Mouse (Mus musculus): ENCODE data around the gene Tmem131. TPM values are rescaled to one million over a fixed set of nuclear protein-coding genes. Genes with fewer than 3 reads are reported as not detected.
A peak's percentile ranks its signal among the peaks of the same experiment; 100 is the strongest.

Gene Tmem131
- polyA plus RNA-seq, 1 experiment from 2014 or later = 6.2 TPM

DNA sequence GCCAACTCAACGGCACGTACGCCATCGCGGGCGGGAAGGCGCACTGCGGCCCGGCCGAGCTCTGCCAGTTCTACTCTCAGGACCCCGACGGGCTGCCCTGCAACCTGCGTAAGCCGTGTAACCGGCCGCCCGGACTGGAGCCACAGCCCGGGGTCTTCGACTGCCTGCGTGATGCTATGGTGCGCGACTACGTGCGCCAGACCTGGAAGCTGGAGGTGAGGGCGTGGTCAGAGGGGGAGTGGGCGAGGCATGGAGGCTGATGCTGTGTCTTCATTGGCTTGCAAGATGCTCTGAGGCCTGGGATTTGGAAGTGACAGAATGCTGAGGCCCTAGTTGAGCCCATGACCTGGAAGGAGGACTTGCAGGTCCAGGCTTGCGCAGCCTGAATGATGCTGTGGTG, 172.5 kb downstream of the Tmem131 start:
- peaks cover 12% of the 10 kb centered on the region for H3K27me3 ChIP-seq
- no peak overlapping the region for H3K9ac ChIP-seq
- WGBS = 24% methylated on average over 27 of the region's 27 CpGs
- peaks cover 5% of the 10 kb centered on the region for H3K4me1 ChIP-seq (replicated peaks)
- H3K27ac ChIP-seq = no peak overlapping the region
- H3K9me3 ChIP-seq (replicated peaks) = no peaks in the 10 kb centered on the region
- H3K4me3 ChIP-seq = peak overlapping the region; percentile 35
- H3K36me3 ChIP-seq = no peaks in the 10 kb centered on the region
- ATAC-seq (replicated peaks; ENCODE audit: insufficient number of reproducible peaks, insufficient read depth, low FRiP score, low read depth) = no peak
- peak overlapping the region; percentile 58 for H3K4me2 ChIP-seq

DNA sequence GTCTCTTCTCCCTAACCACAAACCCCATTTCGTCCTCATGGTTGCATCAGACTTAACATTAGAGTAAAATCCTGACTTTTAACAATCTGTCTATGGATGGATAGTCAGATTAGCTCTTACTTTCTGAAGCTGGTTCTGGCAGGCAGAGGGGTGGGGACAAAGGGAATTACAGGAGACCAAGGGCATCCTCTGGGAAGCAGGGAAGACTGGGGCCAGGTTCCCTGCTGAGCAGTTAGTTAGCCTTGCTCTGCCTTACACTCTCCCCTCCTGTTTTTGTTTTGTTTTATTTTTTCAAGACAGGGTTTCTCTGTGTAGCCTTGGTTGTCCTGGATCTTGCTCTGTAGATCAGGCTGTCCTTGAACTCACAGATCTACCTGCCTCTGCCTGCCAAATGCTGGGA, 173.5 kb downstream of the Tmem131 start:
- Histone ChIP-seq H3K4me1 (replicated peaks) (peaks cover 5% of the 10 kb centered on the region), H3K27ac (no peak overlapping the region), H3K9me3 (replicated peaks) (no peaks in the 10 kb centered on the region), H3K4me2 (no peak overlapping the region), H3K27me3 (peaks cover 12% of the 10 kb centered on the region), H3K4me3 (no peak overlapping the region), H3K36me3 (no peaks in the 10 kb centered on the region), H3K9ac (no peak overlapping the region)
- ATAC-seq (replicated peaks; ENCODE audit: insufficient number of reproducible peaks, insufficient read depth, low FRiP score, low read depth) = no peak
- 88% methylated on average over 1 of the region's 1 CpGs for WGBS

DNA sequence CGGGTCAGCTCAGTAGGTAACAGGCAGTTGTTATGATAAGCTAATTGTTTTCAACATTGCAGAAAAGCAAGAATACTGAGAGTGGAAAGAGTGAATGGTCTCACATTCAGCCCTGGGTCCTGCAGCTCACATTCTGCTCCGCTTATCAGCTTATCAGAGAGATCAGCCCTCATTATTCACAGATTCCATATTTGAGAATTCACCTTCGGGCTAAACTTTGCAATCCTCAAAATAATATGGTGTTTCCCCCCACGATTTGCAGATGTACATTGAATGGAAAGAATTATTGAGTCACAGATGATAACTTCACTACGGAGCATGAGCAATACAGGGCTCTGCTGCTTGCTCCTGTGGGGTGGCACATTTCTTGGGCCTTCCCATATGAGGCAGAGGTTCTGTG, 174.7 kb downstream of the Tmem131 start:
- Histone ChIP-seq H3K9ac (no peak overlapping the region), H3K4me1 (replicated peaks) (peaks cover 5% of the 10 kb centered on the region), H3K27ac (no peak overlapping the region), H3K27me3 (peaks cover 12% of the 10 kb centered on the region), H3K36me3 (no peaks in the 10 kb centered on the region), H3K4me3 (no peak overlapping the region), H3K4me2 (no peak overlapping the region), H3K9me3 (replicated peaks) (no peaks in the 10 kb centered on the region)
- 68% methylated on average over 5 of the region's 5 CpGs for WGBS
- no peak for ATAC-seq (replicated peaks; ENCODE audit: insufficient number of reproducible peaks, insufficient read depth, low FRiP score, low read depth)

DNA sequence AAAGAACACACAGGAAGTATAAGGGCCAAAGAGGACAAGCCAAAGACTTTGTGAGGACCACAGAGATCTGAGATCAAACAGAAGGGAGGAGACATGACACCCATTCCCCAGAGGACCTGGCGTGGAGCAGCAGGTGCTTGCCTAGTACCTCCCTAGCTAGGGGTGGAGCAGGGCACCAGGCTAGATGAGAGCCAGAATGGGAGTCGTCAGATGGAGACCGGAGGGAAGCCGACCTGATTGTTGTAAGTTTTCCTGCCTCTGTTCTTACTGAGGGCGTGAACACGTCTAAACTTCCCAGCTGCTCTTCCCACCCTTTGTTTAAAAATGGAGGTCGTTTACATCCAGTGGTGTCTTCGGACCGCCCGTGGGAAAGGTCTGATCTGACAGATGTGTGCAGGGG, 176.1 kb downstream of the Tmem131 start:
- ATAC-seq (replicated peaks; ENCODE audit: insufficient number of reproducible peaks, insufficient read depth, low FRiP score, low read depth) = no peak
- Histone ChIP-seq H3K9me3 (replicated peaks) (no peaks in the 10 kb centered on the region), H3K9ac (no peak overlapping the region), H3K27ac (no peak overlapping the region), H3K4me1 (replicated peaks) (peaks cover 5% of the 10 kb centered on the region), H3K27me3 (peaks cover 12% of the 10 kb centered on the region), H3K36me3 (no peaks in the 10 kb centered on the region), H3K4me3 (no peak overlapping the region), H3K4me2 (no peak overlapping the region)
- WGBS = 38% methylated on average over 10 of the region's 10 CpGs

DNA sequence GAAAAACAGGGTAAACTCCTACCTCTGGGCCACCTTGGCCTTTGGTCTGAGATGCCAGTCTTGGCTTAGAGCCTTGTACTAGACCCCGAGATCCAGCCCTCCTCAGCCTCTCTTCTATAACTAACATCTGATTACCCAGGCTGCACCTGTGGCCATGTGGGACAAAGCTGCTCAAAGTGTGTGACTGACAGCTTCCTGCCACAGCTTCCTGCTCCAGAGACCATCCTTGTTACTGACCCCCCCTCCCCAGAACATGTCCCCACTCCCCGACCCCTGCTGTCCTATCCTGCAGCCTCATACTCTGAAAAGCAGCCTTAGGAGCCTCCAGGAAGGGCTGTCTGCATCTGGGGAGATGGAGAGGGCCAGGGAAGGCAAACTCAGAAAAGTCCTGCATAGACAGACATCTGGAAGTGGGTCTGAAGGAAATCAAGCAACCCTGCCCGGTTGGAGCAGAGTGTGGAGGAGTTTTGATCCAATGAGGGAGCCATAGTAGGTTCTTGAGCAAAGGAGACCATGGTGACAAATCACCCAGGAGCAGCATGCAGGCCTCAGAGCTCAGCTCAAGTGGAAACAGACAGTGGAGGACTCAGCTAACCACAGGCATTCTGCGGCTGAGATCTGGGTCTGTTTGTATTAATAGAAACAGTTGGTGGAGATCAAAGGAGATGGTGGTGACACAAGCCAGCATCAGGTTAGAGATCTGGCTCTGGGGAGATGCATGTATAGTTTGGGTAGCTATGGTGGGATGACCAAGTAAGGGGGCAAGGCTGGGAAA, 176.8 kb downstream of the Tmem131 start:
- H3K36me3 ChIP-seq = no peaks in the 10 kb centered on the region
- no peak overlapping the region for H3K4me3 ChIP-seq
- no peak for ATAC-seq (replicated peaks; ENCODE audit: insufficient number of reproducible peaks, insufficient read depth, low FRiP score, low read depth)
- H3K9me3 ChIP-seq (replicated peaks) = no peaks in the 10 kb centered on the region
- H3K4me1 ChIP-seq (replicated peaks) = peaks cover 5% of the 10 kb centered on the region
- H3K27ac ChIP-seq = no peak overlapping the region
- H3K9ac ChIP-seq = no peak overlapping the region
- H3K27me3 ChIP-seq = peaks cover 12% of the 10 kb centered on the region
- no peak overlapping the region for H3K4me2 ChIP-seq
- 37% methylated on average over 4 of the region's 4 CpGs for WGBS

DNA sequence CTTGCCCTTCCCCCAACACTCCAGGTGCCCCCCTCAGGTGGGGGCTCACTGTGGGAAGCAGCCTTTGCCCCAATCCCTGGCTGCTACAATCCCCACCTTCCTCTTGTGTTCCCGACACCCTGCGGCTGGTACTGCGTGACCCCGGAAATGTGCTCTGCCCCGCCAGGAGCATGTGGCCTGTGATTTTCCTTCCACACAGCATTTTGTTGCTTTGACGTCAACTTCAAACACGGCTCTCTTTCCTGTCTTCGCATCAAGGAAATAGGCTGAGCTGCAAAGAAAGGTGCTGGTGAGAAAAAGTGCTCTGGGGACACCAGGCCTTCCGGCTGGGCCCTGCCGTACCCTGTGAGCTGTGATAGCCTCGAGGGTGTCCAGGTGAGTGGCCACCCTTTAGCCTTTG, 181.9 kb downstream of the Tmem131 start, which contains the start of gene Zap70:
Zap70 (plus strand) TSS at position 231 of the 400 bp plus-strand sequence.
- no peaks in the 10 kb centered on the region for H3K4me1 ChIP-seq (replicated peaks)
- no peaks in the 10 kb centered on the region for H3K9me3 ChIP-seq (replicated peaks)
- H3K27me3 ChIP-seq = no peaks in the 10 kb centered on the region
- no peak within 1 kb of the TSS for H3K4me2 ChIP-seq
- no peak within 1 kb of the TSS for H3K4me3 ChIP-seq
- H3K36me3 ChIP-seq = no peaks in the 10 kb centered on the region
- 80% methylated on average over 11 of the region's 11 CpGs for WGBS
- no peak within 1 kb of the TSS for H3K9ac ChIP-seq
- no peak for ATAC-seq (replicated peaks; ENCODE audit: insufficient number of reproducible peaks, insufficient read depth, low FRiP score, low read depth)
- no peak within 1 kb of the TSS for H3K27ac ChIP-seq

DNA sequence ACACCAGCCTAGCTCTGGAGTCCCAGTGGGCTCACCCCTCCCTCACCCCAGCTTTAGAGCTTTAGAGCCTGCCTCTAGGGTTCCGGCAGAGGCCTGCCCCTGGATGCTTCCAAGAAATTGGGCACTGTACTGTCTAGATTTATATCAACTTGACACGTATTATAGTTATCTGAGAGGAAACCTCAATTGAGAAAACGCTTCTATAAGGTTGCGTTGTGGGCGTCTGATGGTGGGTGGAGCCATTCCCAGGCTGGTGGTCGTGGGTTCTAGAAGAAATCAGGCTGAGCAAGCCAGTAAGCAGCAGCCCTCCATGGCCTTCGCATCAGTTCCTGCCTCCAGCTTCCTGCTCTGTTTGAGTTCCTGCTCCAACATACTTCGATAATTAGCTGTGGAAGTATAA, 182.4 kb downstream of the Tmem131 start:
- no peak overlapping the region for H3K4me3 ChIP-seq
- no peaks in the 10 kb centered on the region for H3K4me1 ChIP-seq (replicated peaks)
- no peaks in the 10 kb centered on the region for H3K9me3 ChIP-seq (replicated peaks)
- H3K27ac ChIP-seq = no peak overlapping the region
- H3K9ac ChIP-seq = no peak overlapping the region
- WGBS = 83% methylated on average over 8 of the region's 8 CpGs
- no peaks in the 10 kb centered on the region for H3K36me3 ChIP-seq
- ATAC-seq (replicated peaks; ENCODE audit: insufficient number of reproducible peaks, insufficient read depth, low FRiP score, low read depth) = no peak
- no peaks in the 10 kb centered on the region for H3K27me3 ChIP-seq
- H3K4me2 ChIP-seq = no peak overlapping the region

DNA sequence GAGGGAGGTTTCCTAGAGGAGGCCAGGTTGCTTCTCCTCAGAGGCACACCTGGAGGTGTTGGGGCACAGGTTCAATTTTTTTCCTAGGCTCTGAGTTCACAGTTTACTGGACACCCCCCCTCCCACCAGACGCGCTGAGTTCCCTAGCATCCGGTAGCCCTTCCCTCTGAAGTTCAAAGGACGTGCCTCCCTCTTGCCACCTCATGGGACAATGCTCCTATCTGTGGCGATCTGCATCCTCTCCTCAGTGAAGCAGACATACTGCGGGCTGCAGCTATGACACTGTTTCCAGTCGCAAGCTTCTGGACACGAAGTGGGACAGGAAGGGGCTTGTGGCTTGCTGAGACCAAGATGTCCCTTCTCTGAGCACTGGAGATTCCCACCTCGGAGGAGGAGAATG, 183.1 kb downstream of the Tmem131 start:
- Histone ChIP-seq H3K4me3 (no peak overlapping the region), H3K27me3 (no peaks in the 10 kb centered on the region), H3K4me2 (no peak overlapping the region), H3K9ac (no peak overlapping the region), H3K4me1 (replicated peaks) (no peaks in the 10 kb centered on the region), H3K27ac (no peak overlapping the region), H3K36me3 (no peaks in the 10 kb centered on the region), H3K9me3 (replicated peaks) (no peaks in the 10 kb centered on the region)
- no peak for ATAC-seq (replicated peaks; ENCODE audit: insufficient number of reproducible peaks, insufficient read depth, low FRiP score, low read depth)
- WGBS = 80% methylated on average over 9 of the region's 9 CpGs

DNA sequence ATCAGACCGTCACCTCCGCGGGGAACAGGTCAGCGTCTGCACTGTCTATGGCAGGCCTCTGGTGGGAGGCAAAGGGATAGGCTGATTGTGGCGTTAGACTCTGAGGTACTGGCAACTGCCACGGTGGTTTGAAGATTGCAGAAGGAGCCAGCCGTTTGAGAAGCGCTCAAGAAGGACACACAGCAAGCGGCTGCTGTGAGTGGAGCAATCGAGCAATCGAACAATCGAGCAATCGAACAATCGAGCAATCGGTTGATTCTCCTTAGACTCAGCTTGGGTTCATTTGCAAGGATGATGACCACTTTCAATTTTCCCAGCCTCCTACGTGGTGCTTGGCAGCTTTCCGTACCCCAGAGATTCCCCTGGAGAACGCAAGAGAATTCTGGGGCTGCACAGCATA, 184.4 kb downstream of the Tmem131 start:
- Histone ChIP-seq H3K9me3 (replicated peaks) (no peaks in the 10 kb centered on the region), H3K36me3 (no peaks in the 10 kb centered on the region), H3K4me3 (no peak overlapping the region), H3K4me2 (no peak overlapping the region), H3K9ac (no peak overlapping the region), H3K27me3 (no peaks in the 10 kb centered on the region), H3K4me1 (replicated peaks) (no peaks in the 10 kb centered on the region), H3K27ac (no peak overlapping the region)
- 82% methylated on average over 18 of the region's 18 CpGs for WGBS
- ATAC-seq (replicated peaks; ENCODE audit: insufficient number of reproducible peaks, insufficient read depth, low FRiP score, low read depth) = no peak

DNA sequence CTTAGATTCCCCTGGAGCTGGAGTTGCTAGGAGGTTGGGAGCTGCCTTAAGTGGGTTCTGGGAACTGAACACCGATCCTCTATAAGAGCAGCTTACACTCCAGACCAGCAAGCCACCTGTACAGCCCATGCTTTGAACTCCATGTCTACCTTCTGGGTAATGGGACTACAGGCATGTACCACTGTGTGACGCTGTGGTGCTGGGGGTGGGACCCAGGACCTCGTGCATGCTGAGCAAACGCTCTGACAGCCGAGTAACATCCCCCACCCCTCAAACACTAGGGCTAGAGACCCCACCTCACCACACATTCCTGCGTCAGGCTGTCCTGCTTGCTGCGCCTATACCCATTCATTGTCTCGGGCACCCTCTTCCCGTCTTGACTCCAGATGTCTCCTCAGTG, 184.9 kb downstream of the Tmem131 start:
- no peaks in the 10 kb centered on the region for H3K36me3 ChIP-seq
- WGBS = 82% methylated on average over 9 of the region's 9 CpGs

DNA sequence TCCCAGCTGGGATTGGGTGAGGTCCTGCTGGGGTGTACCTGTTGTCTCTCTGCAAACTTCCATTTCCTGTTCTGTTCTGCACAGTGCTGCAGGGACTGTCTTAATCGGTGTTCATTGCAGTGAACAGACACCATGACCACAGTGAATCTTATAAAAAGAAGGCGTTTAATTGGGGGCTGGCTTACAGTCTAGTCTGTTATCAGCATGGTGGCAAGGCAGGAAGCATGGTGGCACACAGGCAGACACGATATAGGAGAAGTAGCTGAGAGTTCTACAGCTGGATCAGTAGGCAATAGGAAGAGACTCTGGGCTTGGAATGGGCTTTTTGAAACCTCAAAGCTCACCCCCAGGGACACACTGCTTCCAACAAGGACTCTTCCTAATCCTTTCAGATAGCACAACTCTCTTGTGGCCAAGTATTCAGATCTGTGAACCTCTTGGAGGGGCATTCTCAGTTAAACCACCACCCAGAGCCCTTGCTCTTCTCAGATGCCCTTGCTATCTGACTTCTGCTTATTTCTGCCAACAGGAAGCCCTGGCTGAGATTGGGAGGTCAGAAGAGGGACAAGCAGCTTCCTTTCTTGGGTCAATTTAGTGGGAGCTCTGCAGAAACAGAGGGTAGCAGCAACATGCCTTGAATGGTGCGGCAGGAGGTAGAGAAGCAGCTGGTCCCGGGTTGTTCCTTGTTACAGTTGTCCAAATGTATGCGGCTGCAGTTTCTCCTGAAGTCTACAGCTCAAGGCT, 189.4 kb downstream of the Tmem131 start:
- WGBS = 62% methylated on average over 6 of the region's 6 CpGs
- H3K4me1 ChIP-seq (replicated peaks) = no peaks in the 10 kb centered on the region
- no peak for ATAC-seq (replicated peaks; ENCODE audit: insufficient number of reproducible peaks, insufficient read depth, low FRiP score, low read depth)
- H3K9ac ChIP-seq = no peak overlapping the region
- H3K36me3 ChIP-seq = no peaks in the 10 kb centered on the region
- no peaks in the 10 kb centered on the region for H3K27me3 ChIP-seq
- no peak overlapping the region for H3K27ac ChIP-seq
- H3K9me3 ChIP-seq (replicated peaks) = no peaks in the 10 kb centered on the region
- no peak overlapping the region for H3K4me2 ChIP-seq
- no peak overlapping the region for H3K4me3 ChIP-seq

More for the DNA sequence above, 184.9 kb downstream of the Tmem131 start:
- no peaks in the 10 kb centered on the region for H3K27me3 ChIP-seq
- no peak overlapping the region for H3K9ac ChIP-seq
- H3K4me1 ChIP-seq (replicated peaks) = no peaks in the 10 kb centered on the region
- H3K9me3 ChIP-seq (replicated peaks) = no peaks in the 10 kb centered on the region
- no peak for ATAC-seq (replicated peaks; ENCODE audit: insufficient number of reproducible peaks, insufficient read depth, low FRiP score, low read depth)
- no peak overlapping the region for H3K4me3 ChIP-seq
- H3K4me2 ChIP-seq = no peak overlapping the region
- no peak overlapping the region for H3K27ac ChIP-seq

Data from heart, embryonic 15.5 days (tissue).